Mouse (Mus musculus) left cerebral cortex, adult 9 months (tissue): ENCODE results near the gene Pmf1.
"Not testable (repeated sequence)": the region's sequence is repeated elsewhere in the genome, so short reads cannot be mapped to it uniquely, and the experiment has no call there.

Experiments
- DNase-seq, 2 experiments: peaks; one replicate each; pipeline ENCODE4 v3.0.0; 2022; ENCODE audit warnings: low spot score in 2 of 2

The Pmf1 gene

GRCm38 (mm10) chr3:88395742-88396141 lies 14.4 kb downstream of the Pmf1 start:
- DNase-seq, result no peak

GRCm38 (mm10) chr3:88395288-88395687 lies 14.8 kb downstream of the Pmf1 start:
- no peak for DNase-seq

GRCm38 (mm10) chr3:88393776-88394375 lies 16.3 kb downstream of the Pmf1 start:
- no peak for DNase-seq

- DNase-seq, result no peak
These were observed 25.8 kb downstream of the Pmf1 start, which contains the start of gene Bglap for GRCm38 (mm10) chr3:88384364-88384763. Gene Bglap (minus strand): TSS chr3:88384464.

- DNase-seq, result not testable (repeated sequence)
These were observed 27.7 kb downstream of the Pmf1 start for GRCm38 (mm10) chr3:88382383-88382782.

- DNase-seq, result not testable (repeated sequence)
These were observed 28.5 kb downstream of the Pmf1 start for GRCm38 (mm10) chr3:88381389-88382315.

GRCm38 (mm10) chr3:88378599-88378998 lies 31.5 kb downstream of the Pmf1 start, which contains the start of gene Bglap2:
Gene Bglap2 (minus strand): TSS chr3:88378699.
- DNase-seq, result not testable (repeated sequence)

GRCm38 (mm10) chr3:88376644-88377043 lies 33.5 kb downstream of the Pmf1 start:
- DNase-seq, result not testable (repeated sequence)

- not testable (repeated sequence) for DNase-seq
These were observed 34.1 kb downstream of the Pmf1 start for GRCm38 (mm10) chr3:88375750-88376626.

- not testable (repeated sequence) for DNase-seq
These were observed 37.5 kb downstream of the Pmf1 start, which contains the start of gene Bglap3 for GRCm38 (mm10) chr3:88372643-88373042. Gene Bglap3 (minus strand): TSS chr3:88372743.

GRCm38 (mm10) chr3:88368511-88368910 lies 41.6 kb downstream of the Pmf1 start:
- not testable (repeated sequence) for DNase-seq

GRCm38 (mm10) chr3:88367517-88367916 lies 42.6 kb downstream of the Pmf1 start:
- DNase-seq, result not testable (repeated sequence)

GRCm38 (mm10) chr3:88366830-88367428 lies 43.2 kb downstream of the Pmf1 start:
- peak in 1 of 2 experiments; percentile 71 for DNase-seq

GRCm38 (mm10) chr3:88365705-88366361 lies 44.3 kb downstream of the Pmf1 start:
- DNase-seq, result no peak

GRCm38 (mm10) chr3:88364337-88364736 lies 45.8 kb downstream of the Pmf1 start, which contains the start of gene Paqr6:
Gene Paqr6 (plus strand): TSS chr3:88364584.
- DNase-seq, result no peak

- peak in 1 of 2 experiments; percentile 62 for DNase-seq
These were observed 46.4 kb downstream of the Pmf1 start for GRCm38 (mm10) chr3:88363700-88364099.

GRCm38 (mm10) chr3:88361612-88362313 lies 48.4 kb downstream of the Pmf1 start:
- no peak for DNase-seq

- DNase-seq, result no peak
These were observed 49.0 kb downstream of the Pmf1 start for GRCm38 (mm10) chr3:88361096-88361495.

GRCm38 (mm10) chr3:88359989-88360388 lies 50.1 kb downstream of the Pmf1 start:
- no peak for DNase-seq

GRCm38 (mm10) chr3:88359584-88359983 lies 50.5 kb downstream of the Pmf1 start:
- DNase-seq, result no peak
